Mouse (Mus musculus) embryonic facial prominence, embryonic 15.5 days (tissue): ENCODE results near the gene Ism2. TPM values are rescaled to one million over a fixed set of nuclear protein-coding genes. Genes with fewer than 3 reads are reported as not detected.
A peak's percentile ranks its signal among the peaks of the same experiment; 100 is the strongest.

Source experiments
- ATAC-seq: fragments of 200-750 bp; cut with Nextera tagmentation; 2 replicates; pipeline ENCODE4 v1.8.0; 2017; ENCODE audit warnings: low read depth, moderate TSS enrichment; ENCODE audit not compliant: insufficient number of reproducible peaks, low FRiP score, low TSS enrichment
- H3K27ac ChIP-seq: fragments of 300-500 bp; sonication (generic); replicated peaks from 2 replicates; pipeline ENCODE4 v1.5.1; 2015; ENCODE audit warnings: mild to moderate bottlenecking, inconsistent platforms
- H3K27me3 ChIP-seq: fragments of 300-500 bp; sonication (generic); 2 replicates; pipeline ENCODE4 v1.6.1; 2015; ENCODE audit warnings: inconsistent platforms
- H3K36me3 ChIP-seq: fragments of 300-500 bp; sonication (generic); 2 replicates; pipeline ENCODE4 v1.6.1; 2015; ENCODE audit warnings: mild to moderate bottlenecking, inconsistent platforms
- H3K4me1 ChIP-seq: fragments of 300-500 bp; sonication (generic); 2 replicates; pipeline ENCODE4 v1.6.1; 2015; ENCODE audit warnings: inconsistent platforms
- H3K4me2 ChIP-seq: fragments of 300-500 bp; sonication (generic); replicated peaks from 2 replicates; pipeline ENCODE4 v1.6.1; 2015; ENCODE audit warnings: mild to moderate bottlenecking, inconsistent platforms
- H3K4me3 ChIP-seq: fragments of 300-500 bp; sonication (generic); replicated peaks from 2 replicates; pipeline ENCODE4 v1.5.1; 2015; ENCODE audit warnings: mild to moderate bottlenecking, inconsistent platforms
- H3K9ac ChIP-seq: fragments of 300-500 bp; sonication (generic); 2 replicates; pipeline ENCODE4 v1.6.1; 2015; ENCODE audit warnings: inconsistent platforms
- H3K9me3 ChIP-seq: fragments of 300-500 bp; sonication (generic); replicated peaks from 2 replicates; pipeline ENCODE4 v1.6.1; 2016; ENCODE audit warnings: inconsistent platforms
- WGBS: fragments of 180-500 bp; shearing (Covaris S2); methylation state at CpG from one replicate; pipeline ENCODE4 v1.1.7; 2015; 5-methylcytosine and 5-hydroxymethylcytosine counted together
- polyA plus RNA-seq: library from polyadenylated mRNA; unstranded; fragments of >200 nt; fragmentation: Nextera tagmentation; extraction: Ambion mirVana; gene quantifications from 2 replicates; pipeline ENCODE4 v1.2.1, GENCODE M21; 2015

Ism2 gene
- polyA plus RNA-seq = 1.5 TPM in 2 replicates

DNA sequence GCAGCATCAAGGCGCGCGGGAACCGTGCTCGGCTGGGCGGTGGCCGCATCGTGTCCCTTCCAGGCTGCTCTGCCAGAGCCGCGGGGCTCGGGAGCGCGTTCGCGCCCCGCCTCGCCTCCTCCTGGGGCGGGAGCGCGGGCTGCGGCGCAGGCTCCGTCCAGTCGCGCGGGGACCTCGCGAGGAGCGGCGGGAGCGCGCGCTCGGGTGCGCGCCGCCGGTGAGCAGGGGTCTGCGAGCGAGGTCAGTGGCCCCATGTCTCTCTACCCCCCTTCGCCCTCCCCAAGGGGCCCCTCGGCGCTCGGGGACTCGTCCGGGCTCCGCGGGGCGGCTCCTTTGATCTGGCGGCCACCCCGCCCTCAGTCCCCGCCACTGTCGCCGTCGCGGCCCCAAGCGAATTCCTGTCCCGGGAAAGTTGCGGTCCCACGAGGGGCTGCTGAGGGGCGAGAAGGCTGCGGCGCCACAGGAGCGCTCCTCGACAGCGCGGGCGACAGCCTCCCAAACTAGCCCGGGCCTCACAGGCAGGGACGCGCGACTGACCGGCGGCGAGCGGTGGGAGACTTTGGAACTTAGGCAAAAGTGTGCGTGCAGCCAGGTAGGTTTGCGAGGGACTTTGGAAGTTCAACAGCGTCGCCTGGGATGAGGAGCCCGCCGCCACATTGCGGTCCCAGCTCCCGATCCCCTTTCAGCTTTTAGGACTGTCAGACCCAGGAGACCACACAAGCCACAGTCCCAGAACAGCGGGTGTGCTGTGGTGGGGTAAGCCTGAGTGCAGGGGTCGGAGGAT lies at the start of gene Ism2:
Ism2 (minus strand) TSS at position 49 of the 784 bp plus-strand sequence.
- peak; percentile 74 for ATAC-seq
- Histone ChIP-seq H3K36me3 (no peaks in the 10 kb centered on the region), H3K9me3 (no peaks in the 10 kb centered on the region), H3K9ac (peak within 1 kb of the TSS; percentile 75), H3K27ac (no peak within 1 kb of the TSS), H3K27me3 (no peaks in the 10 kb centered on the region), H3K4me2 (peak within 1 kb of the TSS; percentile 99), H3K4me3 (peak within 1 kb of the TSS; percentile 71), H3K4me1 (peaks cover 13% of the 10 kb centered on the region)
- under 1% methylated on average over 82 of the region's 86 CpGs for WGBS

DNA sequence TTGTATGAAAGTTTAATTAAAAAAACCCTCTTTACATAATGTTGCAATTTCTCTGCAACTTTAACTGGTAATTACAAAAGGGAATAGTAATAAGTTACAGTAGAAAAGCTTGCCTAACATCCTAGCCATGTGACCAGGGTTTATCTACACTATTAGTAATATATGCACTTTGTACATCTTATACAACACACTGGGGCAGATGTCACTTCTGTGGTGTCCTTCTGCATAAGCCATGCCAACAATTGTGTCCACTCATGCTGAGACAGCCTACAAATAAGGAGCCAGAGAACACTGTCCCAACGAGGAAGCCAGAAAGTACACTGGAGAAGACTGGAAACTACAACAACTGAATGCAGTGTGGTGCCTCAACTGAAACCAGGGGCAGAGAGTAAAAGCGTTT lies 48.5 kb upstream of the Ism2 start:
- Histone ChIP-seq H3K36me3 (peaks cover 15% of the 10 kb centered on the region), H3K27me3 (no peaks in the 10 kb centered on the region), H3K4me1 (no peaks in the 10 kb centered on the region), H3K9me3 (no peaks in the 10 kb centered on the region), H3K4me3 (no peak overlapping the region), H3K27ac (no peak overlapping the region), H3K4me2 (no peak overlapping the region), H3K9ac (no peak overlapping the region)
- ATAC-seq = no peak
- WGBS = 70% methylated on average over 2 of the region's 2 CpGs

DNA sequence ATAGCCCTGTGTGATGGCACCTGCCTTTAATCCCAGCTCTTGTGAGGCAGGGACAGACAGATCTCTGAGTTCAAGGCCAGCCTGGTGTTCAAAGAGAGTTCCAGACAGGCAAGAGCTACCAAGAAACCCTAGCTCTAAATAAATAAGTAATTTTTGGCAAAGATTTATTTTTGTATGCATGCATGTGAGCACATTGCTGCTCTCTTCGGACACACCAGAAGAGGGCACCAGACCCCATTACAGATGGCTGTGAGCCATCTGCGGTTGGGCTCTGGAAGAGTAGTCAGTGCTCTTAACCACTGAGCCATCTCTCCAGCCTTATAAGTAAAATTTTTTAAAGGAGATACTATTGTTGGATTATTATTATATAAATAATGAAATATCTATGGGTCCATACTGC lies 48.0 kb upstream of the Ism2 start:
- Histone ChIP-seq H3K4me1 (no peaks in the 10 kb centered on the region), H3K27me3 (no peaks in the 10 kb centered on the region), H3K27ac (no peak overlapping the region), H3K9me3 (no peaks in the 10 kb centered on the region), H3K9ac (no peak overlapping the region), H3K4me3 (no peak overlapping the region), H3K4me2 (no peak overlapping the region), H3K36me3 (peaks cover 15% of the 10 kb centered on the region)
- no peak for ATAC-seq
- WGBS = 91% methylated on average over 2 of the region's 2 CpGs

DNA sequence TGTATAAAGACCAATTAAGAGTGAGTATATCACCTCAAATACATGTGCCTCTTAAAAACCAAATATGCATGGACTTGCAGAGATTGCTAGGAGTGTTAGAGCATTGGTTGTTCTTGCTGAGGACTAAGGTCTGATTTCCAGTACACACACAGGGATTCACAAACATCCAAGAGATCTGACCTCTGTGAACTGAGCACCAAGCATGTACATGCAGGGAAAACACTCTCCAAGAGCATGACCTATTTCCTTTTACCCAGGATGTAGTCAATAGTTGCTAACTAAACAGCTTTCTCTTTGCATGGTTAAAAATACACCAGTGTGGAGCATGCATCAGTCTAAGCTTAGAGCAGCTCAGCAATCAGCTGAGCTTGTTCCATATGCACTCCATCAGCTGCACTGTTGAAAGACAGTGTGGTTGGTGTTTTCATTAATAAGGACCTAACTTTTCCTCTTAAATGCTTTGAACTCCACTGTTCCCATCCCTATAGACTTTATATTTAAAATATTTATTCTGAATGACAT lies 43.6 kb upstream of the Ism2 start:
- ATAC-seq = no peak
- H3K9ac ChIP-seq = no peak overlapping the region

DNA sequence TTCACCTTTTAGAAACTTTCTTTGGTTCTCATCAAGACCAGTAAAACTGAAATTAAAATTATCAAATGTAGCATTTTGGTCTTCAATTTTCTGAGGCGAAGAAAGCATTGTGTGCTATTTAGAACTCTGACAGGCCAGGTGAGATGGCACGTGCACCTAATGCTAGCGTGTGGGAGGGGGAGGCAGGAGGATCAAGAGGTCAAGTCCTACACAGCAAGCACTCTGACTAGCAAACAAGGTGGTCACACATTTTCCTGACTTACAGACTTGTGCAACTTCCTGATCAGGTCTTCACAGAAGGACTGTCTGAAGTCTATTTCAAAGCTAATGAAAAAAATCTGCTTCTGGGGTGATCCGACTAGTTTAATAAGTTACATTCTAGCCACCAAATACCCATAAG lies 38.6 kb upstream of the Ism2 start:
- no peak overlapping the region for H3K9ac ChIP-seq
- ATAC-seq = no peak
- no peak overlapping the region for H3K27ac ChIP-seq
- H3K4me1 ChIP-seq = no peaks in the 10 kb centered on the region
- no peaks in the 10 kb centered on the region for H3K27me3 ChIP-seq
- no peaks in the 10 kb centered on the region for H3K9me3 ChIP-seq
- WGBS = 73% methylated on average over 4 of the region's 4 CpGs
- H3K4me2 ChIP-seq = no peak overlapping the region
- no peak overlapping the region for H3K4me3 ChIP-seq
- peaks cover 18% of the 10 kb centered on the region for H3K36me3 ChIP-seq

More for the DNA sequence above, 43.6 kb upstream of the Ism2 start:
- Histone ChIP-seq H3K4me1 (no peaks in the 10 kb centered on the region), H3K4me2 (no peak overlapping the region), H3K27ac (no peak overlapping the region), H3K9me3 (no peaks in the 10 kb centered on the region), H3K4me3 (no peak overlapping the region), H3K36me3 (peaks cover 29% of the 10 kb centered on the region), H3K27me3 (no peaks in the 10 kb centered on the region)

DNA sequence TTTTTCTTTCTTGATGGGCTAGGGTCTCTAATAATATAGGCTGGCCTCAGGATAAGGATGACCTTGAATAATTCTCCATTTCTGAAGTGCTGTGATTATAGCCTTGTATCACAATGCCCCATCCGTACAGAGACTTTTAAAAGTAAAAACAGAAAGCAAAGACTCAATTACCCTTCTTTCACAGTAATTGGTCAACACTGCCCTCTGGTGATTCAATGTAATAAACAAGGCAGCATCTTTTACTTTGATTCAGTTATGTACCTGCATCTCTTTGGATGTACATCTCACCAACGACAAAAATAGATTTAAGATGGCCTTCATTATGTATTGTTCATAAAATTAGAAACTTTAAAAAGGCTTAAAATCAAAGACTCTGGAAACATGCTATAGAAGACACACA lies 35.4 kb upstream of the Ism2 start:
- no peak for ATAC-seq
- H3K9ac ChIP-seq = no peak overlapping the region
- H3K4me2 ChIP-seq = no peak overlapping the region
- H3K4me1 ChIP-seq = peaks cover 3% of the 10 kb centered on the region; the same call in 1 of the 2 replicates
- no peaks in the 10 kb centered on the region for H3K9me3 ChIP-seq
- no peaks in the 10 kb centered on the region for H3K27me3 ChIP-seq
- 29% methylated on average over 2 of the region's 2 CpGs for WGBS
- 0 out of 2 replicates have a peak, but pooled peaks cover 9% of the 10 kb centered on the region for H3K36me3 ChIP-seq
- H3K4me3 ChIP-seq = no peak overlapping the region
- H3K27ac ChIP-seq = no peak overlapping the region

DNA sequence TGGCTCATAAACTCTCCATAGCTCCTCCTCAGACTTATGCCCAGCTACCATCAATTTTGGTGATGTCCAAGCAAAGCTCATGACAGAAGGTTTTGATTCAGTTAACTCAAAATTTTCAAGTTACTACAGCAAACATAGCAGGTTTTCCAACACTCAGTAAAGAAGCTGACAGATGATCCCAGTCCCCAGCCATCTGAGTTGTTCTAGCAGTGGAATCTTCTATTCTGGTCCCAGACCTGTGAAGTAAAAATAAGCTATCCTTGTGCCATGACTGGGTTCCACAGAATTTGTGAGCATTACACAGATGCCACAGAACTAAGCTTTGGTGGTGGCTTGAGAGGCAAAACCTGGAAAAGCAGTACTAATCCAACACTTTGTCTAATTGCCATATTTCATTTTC lies 34.3 kb upstream of the Ism2 start:
- Histone ChIP-seq H3K9ac (no peak overlapping the region), H3K36me3 (0 out of 2 replicates have a peak, but pooled peaks cover 4% of the 10 kb centered on the region), H3K9me3 (no peaks in the 10 kb centered on the region), H3K27me3 (no peaks in the 10 kb centered on the region), H3K4me2 (no peak overlapping the region), H3K4me3 (no peak overlapping the region), H3K27ac (no peak overlapping the region), H3K4me1 (peaks cover 3% of the 10 kb centered on the region; the same call in 1 of the 2 replicates)
- ATAC-seq = no peak

DNA sequence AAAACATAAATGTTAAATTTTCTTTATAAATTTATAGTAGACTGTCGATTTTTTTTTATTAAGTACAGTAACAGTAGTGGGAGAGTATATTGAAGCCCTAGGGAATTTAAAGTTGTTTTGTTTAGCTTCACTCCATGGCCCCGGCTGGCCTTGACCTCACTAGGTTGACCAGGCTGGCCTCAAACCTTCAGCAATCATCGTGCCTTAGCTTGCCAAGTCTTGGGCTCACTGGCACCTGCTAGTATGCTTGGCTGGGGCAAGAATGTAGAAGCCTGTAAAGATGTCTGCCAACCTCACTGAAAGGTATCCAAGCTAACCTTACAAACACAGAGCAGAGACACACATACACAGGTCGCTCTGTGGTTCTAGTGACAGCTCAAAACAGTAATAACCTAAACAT lies 33.0 kb upstream of the Ism2 start:
- H3K27me3 ChIP-seq = no peaks in the 10 kb centered on the region
- H3K9ac ChIP-seq = no peak overlapping the region
- H3K4me1 ChIP-seq = peaks cover 3% of the 10 kb centered on the region; the same call in 1 of the 2 replicates
- no peak overlapping the region for H3K4me2 ChIP-seq
- 80% methylated on average over 4 of the region's 4 CpGs for WGBS
- no peak overlapping the region for H3K4me3 ChIP-seq
- 0 out of 2 replicates have a peak, but pooled peaks cover 4% of the 10 kb centered on the region for H3K36me3 ChIP-seq
- H3K27ac ChIP-seq = no peak overlapping the region
- no peak for ATAC-seq
- H3K9me3 ChIP-seq = no peaks in the 10 kb centered on the region

DNA sequence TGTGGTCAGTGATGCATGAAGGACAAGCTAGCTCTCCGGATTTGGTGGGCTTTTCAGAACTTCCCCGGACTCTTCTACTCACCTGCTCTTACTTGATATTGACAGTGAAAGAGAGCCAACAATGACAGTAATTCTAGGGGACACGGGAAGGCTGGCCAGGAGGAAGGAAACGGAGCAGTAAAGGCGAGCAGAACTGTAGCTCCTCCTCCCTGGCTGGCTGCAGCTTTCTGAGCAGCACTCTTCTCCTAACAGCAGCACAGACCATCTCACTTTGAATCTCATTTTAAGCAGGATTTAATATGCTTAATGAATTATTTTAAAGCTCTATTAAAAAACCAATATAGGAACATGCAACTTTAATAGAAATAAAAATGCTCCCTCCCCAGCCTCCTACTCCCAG lies 32.4 kb upstream of the Ism2 start:
- Histone ChIP-seq H3K9me3 (no peaks in the 10 kb centered on the region), H3K9ac (no peak overlapping the region), H3K4me2 (no peak overlapping the region), H3K27ac (no peak overlapping the region), H3K4me3 (no peak overlapping the region), H3K27me3 (no peaks in the 10 kb centered on the region), H3K36me3 (0 out of 2 replicates have a peak, but pooled peaks cover 4% of the 10 kb centered on the region), H3K4me1 (peaks cover 3% of the 10 kb centered on the region; the same call in 1 of the 2 replicates)
- ATAC-seq = no peak
- 46% methylated on average over 5 of the region's 5 CpGs for WGBS

DNA sequence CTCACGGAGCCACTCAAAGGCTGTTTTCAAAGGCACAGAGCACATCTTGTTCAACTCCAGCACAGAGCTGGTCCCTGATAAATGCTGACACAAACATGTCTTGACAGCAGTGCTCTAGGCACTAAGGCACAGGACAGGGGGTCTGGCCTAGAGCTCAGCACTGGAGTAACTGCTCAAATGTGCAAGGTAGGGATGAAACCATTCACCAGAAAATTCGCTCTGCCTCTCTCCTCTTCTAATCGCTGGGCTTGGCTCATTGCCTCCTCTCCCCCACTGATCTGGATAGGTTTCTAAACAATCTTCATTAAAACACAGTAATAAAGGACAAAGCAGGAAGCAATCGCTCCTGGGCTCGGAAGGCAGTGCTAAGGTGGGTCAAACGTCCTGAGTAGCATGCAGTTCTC lies 31.6 kb upstream of the Ism2 start:
- no peak overlapping the region for H3K4me3 ChIP-seq
- no peak for ATAC-seq
- 46% methylated on average over 6 of the region's 6 CpGs for WGBS
- H3K27me3 ChIP-seq = no peaks in the 10 kb centered on the region
- no peak overlapping the region for H3K9ac ChIP-seq
- no peak overlapping the region for H3K4me2 ChIP-seq
- 0 out of 2 replicates have a peak, but pooled peaks cover 4% of the 10 kb centered on the region for H3K36me3 ChIP-seq
- peaks cover 3% of the 10 kb centered on the region; the same call in 1 of the 2 replicates for H3K4me1 ChIP-seq
- H3K9me3 ChIP-seq = no peaks in the 10 kb centered on the region
- H3K27ac ChIP-seq = 0 out of 2 replicates have a peak overlapping the region, but pooled peaks have one; percentile 12

DNA sequence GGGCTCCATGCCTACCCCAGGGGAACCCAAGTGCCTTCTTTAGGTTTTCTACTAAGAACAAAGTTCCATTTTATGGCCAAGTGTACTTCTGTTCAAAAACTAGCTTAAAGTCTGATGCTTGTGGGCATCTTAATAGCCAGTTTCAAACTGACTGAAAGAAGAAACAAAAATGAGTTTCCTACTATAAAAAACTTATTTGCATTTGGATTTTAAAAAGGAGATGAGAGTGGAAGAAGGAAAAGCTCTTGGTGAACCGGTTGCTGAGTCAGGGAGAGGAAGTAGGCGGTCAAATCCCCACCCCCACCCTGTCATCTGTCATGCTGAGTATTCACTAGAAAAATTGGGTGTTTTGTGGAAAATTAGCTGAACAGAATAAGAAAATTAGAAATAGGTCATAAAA lies 30.7 kb upstream of the Ism2 start:
- H3K4me1 ChIP-seq = peaks cover 3% of the 10 kb centered on the region; the same call in 1 of the 2 replicates
- no peak overlapping the region for H3K9ac ChIP-seq
- ATAC-seq = no peak
- H3K9me3 ChIP-seq = no peaks in the 10 kb centered on the region
- no peak overlapping the region for H3K4me3 ChIP-seq
- H3K27me3 ChIP-seq = no peaks in the 10 kb centered on the region
- no peaks in the 10 kb centered on the region for H3K36me3 ChIP-seq
- H3K4me2 ChIP-seq = no peak overlapping the region
- H3K27ac ChIP-seq = no peak overlapping the region
- WGBS = 32% methylated on average over 2 of the region's 2 CpGs
